Mouse (Mus musculus) hindbrain, embryonic 14.5 days (tissue): ENCODE results near the gene N4bp2l1. TPM values are rescaled to one million over a fixed set of nuclear protein-coding genes. Genes with fewer than 3 reads are reported as not detected.
"Not testable (repeated sequence)": the region's sequence is repeated elsewhere in the genome, so short reads cannot be mapped to it uniquely, and the experiment has no call there.

Experiments
- ATAC-seq: fragments of 200-750 bp; cut with Nextera tagmentation; 2 replicates; pipeline ENCODE4 v1.8.0; 2017; ENCODE audit warnings: moderate number of reproducible peaks, mild to moderate bottlenecking, moderate TSS enrichment, moderate library complexity; ENCODE audit not compliant: low FRiP score
- DNase-seq: peaks from one replicate; pipeline ENCODE4 v3.0.0-alpha.2; 2015; ENCODE audit warnings: low spot score
- H3K27ac ChIP-seq: fragments of 300-500 bp; sonication (generic); 2 replicates; pipeline ENCODE4 v1.5.1; 2014; ENCODE audit warnings: mild to moderate bottlenecking, moderate library complexity
- H3K27me3 ChIP-seq: fragments of 300-500 bp; sonication (generic); 2 replicates; pipeline ENCODE4 v1.6.1; 2014; ENCODE audit warnings: mild to moderate bottlenecking, low read length, mixed read lengths; ENCODE audit not compliant: control insufficient read depth, insufficient read depth
- H3K36me3 ChIP-seq: fragments of 300-500 bp; sonication (generic); replicated peaks from 2 replicates; pipeline ENCODE4 v1.6.1; 2014; ENCODE audit not compliant: control insufficient read depth, insufficient read depth
- H3K4me1 ChIP-seq: fragments of 300-500 bp; sonication (generic); replicated peaks from 2 replicates; pipeline ENCODE4 v1.6.1; 2014; ENCODE audit warnings: antibody characterized with exemption, low read length, mixed read lengths; ENCODE audit not compliant: control insufficient read depth, insufficient read depth
- H3K4me2 ChIP-seq: fragments of 300-500 bp; sonication (generic); replicated peaks from 2 replicates; pipeline ENCODE4 v1.6.1; 2014; ENCODE audit warnings: mild to moderate bottlenecking, moderate library complexity
- H3K4me3 ChIP-seq: fragments of 300-500 bp; sonication (generic); replicated peaks from 2 replicates; pipeline ENCODE4 v1.5.1; 2014; ENCODE audit warnings: mild to moderate bottlenecking, low read length
- H3K9ac ChIP-seq: fragments of 300-500 bp; sonication (generic); 2 replicates; pipeline ENCODE4 v1.6.1; 2014
- H3K9me3 ChIP-seq: fragments of 300-500 bp; sonication (generic); 2 replicates; pipeline ENCODE4 v1.6.1; 2016; ENCODE audit warnings: low read length; ENCODE audit not compliant: control insufficient read depth
- WGBS: fragments of 180-500 bp; shearing (Covaris S2); extraction: QIAGEN DNeasy Blood & Tissue Kit; methylation state at CpG from one replicate; pipeline ENCODE4 v1.1.7; 2014; 5-methylcytosine and 5-hydroxymethylcytosine counted together
- polyA plus RNA-seq: library from polyadenylated mRNA; unstranded; fragments of >200 nt; fragmentation: Nextera tagmentation; extraction: Ambion mirVana; gene quantifications from 2 replicates; pipeline ENCODE4 v1.2.1, GENCODE M21; 2014

N4bp2l1 gene
- polyA plus RNA-seq = 16.6 and 17.5 TPM in 2 replicates

GRCm38 (mm10) chr5:150597088-150597487 is at the start of gene N4bp2l1:
Gene N4bp2l1 (minus strand): TSS chr5:150597188.
- H3K36me3 ChIP-seq = no peaks in the 10 kb centered on the region
- H3K4me1 ChIP-seq = peaks cover 12% of the 10 kb centered on the region
- ATAC-seq (no peak), DNase-seq (no peak)
- H3K27me3 ChIP-seq = peaks cover 21% of the 10 kb centered on the region
- H3K9ac ChIP-seq = no peak within 1 kb of the TSS
- H3K27ac ChIP-seq = no peak within 1 kb of the TSS
- no peak within 1 kb of the TSS for H3K4me2 ChIP-seq
- WGBS = 93% methylated on average over 7 of the region's 7 CpGs
- no peak within 1 kb of the TSS for H3K4me3 ChIP-seq
- no peaks in the 10 kb centered on the region for H3K9me3 ChIP-seq

GRCm38 (mm10) chr5:150644926-150645325 is 47.9 kb upstream of the N4bp2l1 start:
- DNase-seq (no peak), ATAC-seq (no peak)
- Histone ChIP-seq H3K4me2 (no peak overlapping the region), H3K36me3 (peaks cover 67% of the 10 kb centered on the region), H3K9ac (no peak overlapping the region), H3K27me3 (no peaks in the 10 kb centered on the region), H3K4me1 (no peaks in the 10 kb centered on the region), H3K4me3 (no peak overlapping the region), H3K27ac (no peak overlapping the region), H3K9me3 (no peaks in the 10 kb centered on the region)
- over 99% methylated on average over 4 of the region's 4 CpGs for WGBS

- not testable (repeated sequence) for H3K4me3 ChIP-seq, H3K9me3 ChIP-seq, H3K9ac ChIP-seq, ATAC-seq, DNase-seq, H3K4me1 ChIP-seq, H3K4me2 ChIP-seq, H3K27me3 ChIP-seq, H3K27ac ChIP-seq
- H3K36me3 ChIP-seq = peaks cover 56% of the 10 kb centered on the region
- WGBS = 96% methylated on average over 4 of the region's 4 CpGs
Measured at GRCm38 (mm10) chr5:150643390-150643789, 46.4 kb upstream of the N4bp2l1 start.

GRCm38 (mm10) chr5:150641440-150641839 is 44.5 kb upstream of the N4bp2l1 start:
- Histone ChIP-seq H3K36me3 (peaks cover 56% of the 10 kb centered on the region), H3K27me3 (no peaks in the 10 kb centered on the region), H3K27ac (no peak overlapping the region), H3K4me3 (no peak overlapping the region), H3K9me3 (no peaks in the 10 kb centered on the region), H3K4me2 (no peak overlapping the region), H3K9ac (no peak overlapping the region), H3K4me1 (no peaks in the 10 kb centered on the region)
- DNase-seq = no peak
- ATAC-seq = no peak
- 94% methylated on average over 3 of the region's 3 CpGs for WGBS

- WGBS = 98% methylated on average over 2 of the region's 2 CpGs
- DNase-seq (no peak), ATAC-seq (no peak)
- no peaks in the 10 kb centered on the region for H3K9me3 ChIP-seq
- no peak overlapping the region for H3K9ac ChIP-seq
- H3K36me3 ChIP-seq = peaks cover 9% of the 10 kb centered on the region; the same call in 1 of the 2 replicates
- H3K4me2 ChIP-seq = no peak overlapping the region
- H3K4me1 ChIP-seq = no peaks in the 10 kb centered on the region
- H3K27ac ChIP-seq = no peak overlapping the region
- no peak overlapping the region for H3K4me3 ChIP-seq
- no peaks in the 10 kb centered on the region for H3K27me3 ChIP-seq
Measured at GRCm38 (mm10) chr5:150629692-150630091, 32.7 kb upstream of the N4bp2l1 start.

- no peaks in the 10 kb centered on the region for H3K9me3 ChIP-seq
- H3K4me3 ChIP-seq = no peak overlapping the region
- no peaks in the 10 kb centered on the region for H3K27me3 ChIP-seq
- DNase-seq (no peak), ATAC-seq (no peak)
- H3K4me1 ChIP-seq = no peaks in the 10 kb centered on the region
- H3K9ac ChIP-seq = no peak overlapping the region
- H3K36me3 ChIP-seq = peaks cover 13% of the 10 kb centered on the region; the same call in 1 of the 2 replicates
- H3K27ac ChIP-seq = no peak overlapping the region
- H3K4me2 ChIP-seq = no peak overlapping the region
- 100% methylated on average over 1 of the region's 1 CpGs for WGBS
Measured at GRCm38 (mm10) chr5:150629272-150629671, 32.3 kb upstream of the N4bp2l1 start.

GRCm38 (mm10) chr5:150625528-150625927 is 28.5 kb upstream of the N4bp2l1 start:
- WGBS = 90% methylated on average over 7 of the region's 7 CpGs
- ATAC-seq = no peak
- Histone ChIP-seq H3K4me3 (no peak overlapping the region), H3K36me3 (peaks cover 10% of the 10 kb centered on the region; the same call in 1 of the 2 replicates), H3K27me3 (no peaks in the 10 kb centered on the region), H3K4me1 (no peaks in the 10 kb centered on the region), H3K27ac (no peak overlapping the region), H3K9me3 (no peaks in the 10 kb centered on the region), H3K4me2 (no peak overlapping the region), H3K9ac (no peak overlapping the region)
- DNase-seq = no peak

GRCm38 (mm10) chr5:150622792-150623191 is 25.8 kb upstream of the N4bp2l1 start:
- ATAC-seq = no peak
- H3K4me1 ChIP-seq = no peaks in the 10 kb centered on the region
- no peak overlapping the region for H3K4me3 ChIP-seq
- H3K27me3 ChIP-seq = no peaks in the 10 kb centered on the region
- H3K4me2 ChIP-seq = no peak overlapping the region
- no peak overlapping the region for H3K27ac ChIP-seq
- DNase-seq = no peak
- 59% methylated on average over 1 of the region's 1 CpGs for WGBS
- no peaks in the 10 kb centered on the region for H3K9me3 ChIP-seq
- H3K9ac ChIP-seq = no peak overlapping the region
- H3K36me3 ChIP-seq = peaks cover 10% of the 10 kb centered on the region; the same call in 1 of the 2 replicates

- no peaks in the 10 kb centered on the region for H3K4me1 ChIP-seq
- 90% methylated on average over 3 of the region's 3 CpGs for WGBS
- H3K4me2 ChIP-seq = no peak overlapping the region
- ATAC-seq (no peak), DNase-seq (no peak)
- peaks cover 10% of the 10 kb centered on the region; the same call in 1 of the 2 replicates for H3K36me3 ChIP-seq
- no peak overlapping the region for H3K27ac ChIP-seq
- no peaks in the 10 kb centered on the region for H3K9me3 ChIP-seq
- no peak overlapping the region for H3K9ac ChIP-seq
- H3K27me3 ChIP-seq = no peaks in the 10 kb centered on the region
- no peak overlapping the region for H3K4me3 ChIP-seq
Measured at GRCm38 (mm10) chr5:150621592-150621991, 24.6 kb upstream of the N4bp2l1 start.

GRCm38 (mm10) chr5:150620588-150621135 is 23.7 kb upstream of the N4bp2l1 start:
- no peak for ATAC-seq
- H3K27ac ChIP-seq = no peak overlapping the region
- no peak overlapping the region for H3K4me2 ChIP-seq
- 91% methylated on average over 7 of the region's 7 CpGs for WGBS
- H3K4me1 ChIP-seq = no peaks in the 10 kb centered on the region
- peaks cover 10% of the 10 kb centered on the region; the same call in 1 of the 2 replicates for H3K36me3 ChIP-seq
- H3K27me3 ChIP-seq = no peaks in the 10 kb centered on the region
- no peak overlapping the region for H3K9ac ChIP-seq
- no peak overlapping the region for H3K4me3 ChIP-seq
- no peaks in the 10 kb centered on the region for H3K9me3 ChIP-seq
- no peak for DNase-seq
